Mouse (Mus musculus) small intestine, adult 2 months (tissue): ENCODE measurements around the gene Rreb1.

ENCODE experiments used
- CTCF ChIP-seq: fragments of 200-500 bp; IDR thresholded peaks from 2 replicates; pipeline ENCODE4 v1.5.1; 2012; ENCODE audit warnings: low read depth, mild to moderate bottlenecking, control low read depth, inconsistent platforms, low read length, moderate library complexity, mixed read lengths; ENCODE audit not compliant: insufficient replicate concordance, insufficient read length; ENCODE audit errors: extremely low read depth
- POLR2A ChIP-seq: fragments of 200-500 bp; IDR thresholded peaks from 2 replicates; pipeline ENCODE4 v1.6.1; 2012; ENCODE audit warnings: low read depth, mild to moderate bottlenecking, control low read depth, inconsistent platforms, low read length, moderate library complexity

- TF ChIP-seq CTCF: no peak
- no peak for TF ChIP-seq POLR2A
Observed at GRCm38 (mm10) chr13:37828928-37829327, 50.7 kb downstream of the Rreb1 start.
